Mouse (Mus musculus): ENCODE data around the gene Mrtfa. TPM values are rescaled to one million over a fixed set of nuclear protein-coding genes. Genes with fewer than 3 reads are reported as not detected.

Gene Mrtfa
- polyA plus RNA-seq, 1 experiment from 2014 or later: 32.0 TPM

DNA sequence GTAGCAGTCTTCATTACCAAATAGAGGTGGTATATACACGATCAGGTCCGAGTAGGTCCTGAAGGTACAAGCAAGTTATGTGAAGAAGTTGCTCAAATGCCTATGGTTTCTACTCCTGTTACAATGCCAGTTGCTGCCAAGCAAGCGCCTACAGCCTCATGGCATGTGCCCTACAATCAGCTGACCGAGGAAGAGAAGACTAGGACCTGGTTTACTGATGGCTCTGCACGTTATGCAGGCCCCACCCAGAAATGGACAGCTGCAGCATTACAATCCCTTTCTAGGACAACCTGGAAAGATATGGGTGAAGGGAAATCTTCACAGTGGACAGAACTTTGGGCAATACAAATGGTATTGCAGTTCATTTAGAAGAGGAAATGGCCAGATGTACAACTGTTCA, 138.1 kb downstream of the Mrtfa start:
- Histone ChIP-seq H3K9me3 (no peaks in the 10 kb centered on the region), H3K4me2 (replicated peaks) (no peak overlapping the region), H3K27me3 (no peaks in the 10 kb centered on the region), H3K36me3 (no peaks in the 10 kb centered on the region), H3K4me1 (replicated peaks) (peaks cover 2% of the 10 kb centered on the region; the same call in 1 of the 2 replicates), H3K9ac (replicated peaks) (no peak overlapping the region), H3K27ac (no peak overlapping the region), H3K4me3 (replicated peaks) (no peak overlapping the region)
- no peak for ATAC-seq
- WGBS: 94% methylated on average over 5 of the region's 5 CpGs

DNA sequence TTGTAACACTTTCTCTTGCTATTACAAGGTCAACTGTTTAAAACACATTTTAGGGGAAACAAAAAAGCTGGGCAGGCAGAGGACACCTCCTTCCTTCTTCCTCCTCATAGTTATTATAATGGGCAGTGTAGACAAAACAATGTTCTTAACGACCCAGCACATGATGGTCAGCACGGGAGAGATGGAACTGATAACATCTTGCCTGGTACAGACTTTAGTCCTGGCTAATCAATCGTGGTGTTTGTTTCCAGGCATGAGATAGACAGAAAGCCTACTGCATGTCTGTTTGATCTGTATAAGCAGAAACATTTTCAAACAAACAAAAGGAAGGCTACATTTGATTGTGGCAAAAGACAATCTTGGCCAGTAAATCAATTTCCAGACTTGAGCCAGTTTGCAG, 140.1 kb downstream of the Mrtfa start:
- Histone ChIP-seq H3K9ac (replicated peaks) (no peak overlapping the region), H3K27me3 (no peaks in the 10 kb centered on the region), H3K4me2 (replicated peaks) (no peak overlapping the region), H3K36me3 (no peaks in the 10 kb centered on the region), H3K9me3 (no peaks in the 10 kb centered on the region), H3K27ac (no peak overlapping the region), H3K4me1 (replicated peaks) (peaks cover 4% of the 10 kb centered on the region; the same call in 1 of the 2 replicates), H3K4me3 (replicated peaks) (no peak overlapping the region)
- 81% methylated on average over 3 of the region's 3 CpGs for WGBS
- ATAC-seq: no peak

DNA sequence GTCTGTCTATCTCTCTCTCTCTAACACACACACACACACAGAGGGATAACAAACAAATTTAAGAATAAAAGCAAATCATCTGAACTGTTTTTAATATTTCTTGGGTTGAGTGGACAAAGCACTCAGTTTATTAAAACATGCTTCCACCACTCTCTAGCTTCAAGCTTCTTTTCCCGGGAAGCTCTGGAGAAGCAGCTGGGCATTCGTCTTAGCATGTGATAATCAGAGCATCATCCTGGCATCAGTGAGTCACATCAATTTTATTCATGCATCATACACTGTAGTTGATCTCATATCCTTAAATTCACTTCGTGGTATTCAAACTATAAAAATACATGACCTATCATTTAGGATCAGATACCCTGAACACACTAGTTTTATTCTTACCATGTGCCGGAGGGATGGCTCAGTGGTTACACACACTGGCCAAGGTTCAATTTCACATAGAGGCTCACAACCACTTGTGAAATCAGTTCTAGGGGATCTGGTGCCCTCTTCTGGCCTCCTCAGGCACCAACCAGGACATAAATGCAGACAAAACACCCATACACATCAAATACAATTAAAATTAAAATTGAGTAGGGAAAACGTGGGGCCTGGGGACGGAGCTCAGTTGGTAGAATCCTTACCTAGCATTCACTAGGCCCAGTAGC, 141.0 kb downstream of the Mrtfa start:
- 0 out of 2 replicates have a peak, but pooled peaks cover 7% of the 10 kb centered on the region for H3K36me3 ChIP-seq
- no peaks in the 10 kb centered on the region for H3K9me3 ChIP-seq
- no peak overlapping the region for H3K4me3 ChIP-seq (replicated peaks)
- H3K27me3 ChIP-seq: no peaks in the 10 kb centered on the region
- H3K4me2 ChIP-seq (replicated peaks): no peak overlapping the region
- H3K27ac ChIP-seq: no peak overlapping the region
- H3K9ac ChIP-seq (replicated peaks): no peak overlapping the region
- ATAC-seq: no peak
- H3K4me1 ChIP-seq (replicated peaks): peaks cover 4% of the 10 kb centered on the region; the same call in 1 of the 2 replicates
- WGBS: 80% methylated on average over 6 of the region's 6 CpGs

DNA sequence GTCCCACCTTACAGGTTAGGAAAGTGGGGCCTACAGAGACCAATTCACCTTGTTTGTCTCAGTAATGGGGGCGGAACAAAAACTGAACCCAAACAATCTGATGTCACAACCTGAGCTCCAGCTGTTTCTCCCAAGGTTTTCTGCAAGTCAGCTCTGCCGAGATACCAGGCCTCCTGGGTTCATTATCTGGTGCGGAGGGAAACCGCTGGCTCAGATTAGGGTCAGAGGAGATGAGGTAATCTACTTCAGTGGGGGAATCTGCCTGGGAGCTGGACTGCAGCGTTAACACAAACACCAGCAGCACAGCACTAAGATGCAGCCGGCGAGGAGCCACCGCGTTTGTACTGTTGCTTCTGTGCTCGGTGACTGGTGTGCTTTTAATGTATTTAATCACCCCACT, 143.1 kb downstream of the Mrtfa start:
- H3K4me1 ChIP-seq (replicated peaks): peaks cover 7% of the 10 kb centered on the region; the same call in 1 of the 2 replicates
- H3K9ac ChIP-seq (replicated peaks): no peak overlapping the region
- peaks cover 17% of the 10 kb centered on the region for H3K36me3 ChIP-seq
- no peak for ATAC-seq
- H3K27me3 ChIP-seq: no peaks in the 10 kb centered on the region
- no peak overlapping the region for H3K4me2 ChIP-seq (replicated peaks)
- 58% methylated on average over 10 of the region's 10 CpGs for WGBS
- no peaks in the 10 kb centered on the region for H3K9me3 ChIP-seq
- H3K4me3 ChIP-seq (replicated peaks): no peak overlapping the region
- H3K27ac ChIP-seq: no peak overlapping the region

DNA sequence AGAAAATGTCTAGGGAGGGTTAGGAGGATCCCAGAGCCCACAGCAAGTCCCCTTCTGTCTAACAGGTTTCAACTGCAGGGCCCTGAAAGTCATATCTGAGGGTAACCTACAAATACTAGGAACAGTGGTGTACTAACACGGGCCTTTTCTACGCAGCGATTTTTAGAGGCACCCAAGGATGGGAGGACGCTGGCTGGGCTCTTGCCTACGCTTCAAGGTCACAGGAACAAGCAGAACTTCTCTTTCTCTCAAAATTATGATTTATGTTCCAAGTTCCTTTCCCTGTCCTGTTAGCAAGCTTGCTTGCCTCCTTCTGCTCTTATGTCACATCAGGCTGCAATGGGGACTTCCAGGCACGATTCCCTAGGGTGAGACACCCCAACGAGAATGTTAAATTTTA, 144.5 kb downstream of the Mrtfa start:
- ATAC-seq: no peak
- 96% methylated on average over 7 of the region's 7 CpGs for WGBS
- no peak overlapping the region for H3K9ac ChIP-seq (replicated peaks)
- H3K27me3 ChIP-seq: no peaks in the 10 kb centered on the region
- no peak overlapping the region for H3K4me3 ChIP-seq (replicated peaks)
- no peak overlapping the region for H3K4me2 ChIP-seq (replicated peaks)
- H3K9me3 ChIP-seq: no peaks in the 10 kb centered on the region
- peaks cover 17% of the 10 kb centered on the region for H3K36me3 ChIP-seq
- H3K27ac ChIP-seq: no peak overlapping the region
- peaks cover 16% of the 10 kb centered on the region for H3K4me1 ChIP-seq (replicated peaks)

DNA sequence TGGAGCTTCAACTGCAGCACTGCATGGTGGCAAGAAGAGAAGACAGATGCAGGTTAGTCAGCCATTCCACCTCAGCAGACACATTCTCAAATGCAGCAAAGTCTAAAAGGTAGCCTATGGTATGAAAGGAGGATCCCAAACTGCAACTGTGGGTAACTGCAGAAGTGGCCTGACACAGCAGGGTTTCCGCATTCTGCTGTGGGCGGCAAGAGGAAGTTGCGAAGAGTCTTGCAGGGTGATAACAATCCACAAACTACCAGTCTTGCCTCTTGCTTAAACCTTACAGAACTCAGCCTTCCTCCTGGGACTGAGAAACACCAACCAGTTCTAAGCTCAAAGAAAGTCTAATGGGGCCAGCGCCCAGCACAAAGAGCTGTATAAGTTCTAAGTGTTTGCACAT, 145.2 kb downstream of the Mrtfa start:
- Histone ChIP-seq H3K27me3 (no peaks in the 10 kb centered on the region), H3K27ac (no peak overlapping the region), H3K36me3 (peaks cover 17% of the 10 kb centered on the region), H3K9ac (replicated peaks) (no peak overlapping the region), H3K9me3 (no peaks in the 10 kb centered on the region), H3K4me1 (replicated peaks) (peaks cover 16% of the 10 kb centered on the region), H3K4me2 (replicated peaks) (no peak overlapping the region), H3K4me3 (replicated peaks) (no peak overlapping the region)
- WGBS: 93% methylated on average over 4 of the region's 4 CpGs
- ATAC-seq: no peak

DNA sequence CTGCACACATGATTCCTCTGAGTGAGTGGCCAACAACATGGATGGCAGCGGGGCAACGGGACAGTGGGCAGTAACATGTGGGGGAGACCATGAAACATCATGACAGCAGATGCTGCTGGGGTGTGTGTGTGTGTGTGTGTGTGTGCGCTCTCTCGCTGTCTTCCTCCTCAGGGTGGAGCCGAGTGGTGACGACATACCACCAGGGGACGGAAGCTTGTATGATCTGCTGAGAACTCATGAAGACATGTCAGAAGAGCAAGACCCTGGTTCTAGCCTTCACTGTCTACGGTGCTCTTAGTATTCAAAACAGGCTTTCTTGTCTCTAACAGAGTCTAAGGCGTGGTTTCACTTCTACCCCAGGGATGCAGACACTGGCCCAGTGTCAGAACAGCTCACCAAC, 146.1 kb downstream of the Mrtfa start:
- Histone ChIP-seq H3K9ac (replicated peaks) (no peak overlapping the region), H3K27ac (no peak overlapping the region), H3K36me3 (peaks cover 17% of the 10 kb centered on the region), H3K4me1 (replicated peaks) (peaks cover 16% of the 10 kb centered on the region), H3K4me2 (replicated peaks) (no peak overlapping the region), H3K27me3 (no peaks in the 10 kb centered on the region), H3K4me3 (replicated peaks) (no peak overlapping the region), H3K9me3 (no peaks in the 10 kb centered on the region)
- no peak for ATAC-seq
- 96% methylated on average over 9 of the region's 9 CpGs for WGBS

DNA sequence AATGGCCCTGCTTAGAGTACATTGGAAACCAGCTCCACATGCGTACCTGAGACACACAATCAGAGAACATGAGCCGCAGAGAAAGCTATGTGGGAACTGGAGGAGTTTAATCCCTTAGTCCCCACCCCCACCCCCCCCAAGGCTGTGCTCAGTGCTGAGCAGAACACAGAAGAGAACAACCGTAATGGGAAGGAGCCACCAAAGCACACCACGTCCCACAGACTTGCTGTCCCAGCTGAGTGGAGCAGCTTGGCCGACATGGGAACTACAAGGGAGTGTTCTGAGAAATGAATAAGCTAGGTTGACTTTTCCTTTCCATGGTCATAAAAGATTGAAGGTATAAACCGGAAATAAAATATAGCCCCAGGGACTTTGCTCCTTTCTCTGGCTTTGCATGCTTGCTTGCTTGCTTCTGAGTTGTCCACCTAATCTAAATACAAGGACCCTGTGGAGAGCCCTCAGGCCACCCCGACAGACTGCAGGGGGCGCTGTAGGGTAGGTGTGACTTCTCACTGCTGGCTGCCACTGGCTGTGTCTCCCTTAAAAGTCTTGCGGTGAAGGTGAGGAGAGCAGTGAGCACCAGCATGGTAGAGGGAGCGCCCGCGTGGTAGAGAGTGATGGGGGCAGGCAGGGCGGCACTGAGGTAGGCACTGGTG, 148.2 kb downstream of the Mrtfa start:
- Histone ChIP-seq H3K9ac (replicated peaks) (no peak overlapping the region), H3K27me3 (no peaks in the 10 kb centered on the region), H3K4me3 (replicated peaks) (no peak overlapping the region), H3K4me2 (replicated peaks) (no peak overlapping the region), H3K4me1 (replicated peaks) (peaks cover 13% of the 10 kb centered on the region), H3K9me3 (no peaks in the 10 kb centered on the region), H3K36me3 (peaks cover 17% of the 10 kb centered on the region), H3K27ac (no peak overlapping the region; the same call in 1 of the 2 replicates)
- no peak for ATAC-seq
- WGBS: 53% methylated on average over 13 of the region's 13 CpGs

DNA sequence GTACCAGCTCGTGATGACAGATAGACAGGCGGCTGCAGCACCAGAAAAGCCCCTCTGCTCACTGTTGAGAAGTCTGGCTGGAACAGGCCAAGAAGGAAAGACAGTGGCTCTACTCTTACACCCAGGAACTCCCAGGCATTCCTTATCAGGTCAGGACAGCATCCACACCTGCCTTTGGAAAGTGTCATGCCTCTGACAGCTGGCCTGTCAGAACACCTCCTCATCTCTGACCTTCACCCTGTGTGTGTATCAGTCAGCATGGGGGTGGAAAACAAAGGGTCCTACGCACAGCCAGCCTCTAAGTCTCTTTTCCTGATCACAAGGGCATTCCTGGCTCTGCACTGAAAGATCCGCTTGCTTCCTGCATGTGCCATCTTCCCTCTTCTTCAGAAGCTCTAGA, 148.8 kb downstream of the Mrtfa start:
- WGBS: 75% methylated on average over 4 of the region's 4 CpGs
- no peak for ATAC-seq
- Histone ChIP-seq H3K4me1 (replicated peaks) (peaks cover 12% of the 10 kb centered on the region), H3K9me3 (no peaks in the 10 kb centered on the region), H3K27ac (peak overlapping the region; percentile 25), H3K4me2 (replicated peaks) (no peak overlapping the region), H3K9ac (replicated peaks) (0 out of 2 replicates have a peak overlapping the region, but pooled peaks have one; percentile 23), H3K36me3 (peaks cover 17% of the 10 kb centered on the region), H3K4me3 (replicated peaks) (no peak overlapping the region), H3K27me3 (no peaks in the 10 kb centered on the region)

DNA sequence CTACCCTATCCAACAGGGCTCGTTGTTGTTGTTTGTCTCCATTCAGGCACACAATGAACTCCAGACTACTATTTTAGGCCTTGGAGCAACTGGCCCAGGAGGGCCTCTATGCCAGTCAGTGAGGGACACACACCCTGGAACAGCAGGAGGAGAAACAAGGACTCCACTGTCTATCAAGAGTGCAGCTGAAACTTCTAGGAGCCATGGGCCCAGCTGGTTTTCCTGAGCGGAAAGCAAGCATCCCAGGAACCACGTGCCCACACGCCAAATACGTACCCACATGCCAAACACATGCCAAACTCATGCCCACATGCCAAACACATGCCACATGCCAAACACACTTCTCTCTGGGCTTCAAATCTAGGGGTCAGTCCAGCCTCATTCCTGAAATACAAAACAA, 152.1 kb downstream of the Mrtfa start:
- H3K4me1 ChIP-seq (replicated peaks): peaks cover 30% of the 10 kb centered on the region
- H3K4me2 ChIP-seq (replicated peaks): no peak overlapping the region
- no peaks in the 10 kb centered on the region for H3K27me3 ChIP-seq
- no peak overlapping the region for H3K27ac ChIP-seq
- 92% methylated on average over 5 of the region's 5 CpGs for WGBS
- H3K9ac ChIP-seq (replicated peaks): no peak overlapping the region
- no peaks in the 10 kb centered on the region for H3K9me3 ChIP-seq
- H3K36me3 ChIP-seq: 0 out of 2 replicates have a peak, but pooled peaks cover under 1% of the 10 kb centered on the region
- ATAC-seq: no peak
- no peak overlapping the region for H3K4me3 ChIP-seq (replicated peaks)

DNA sequence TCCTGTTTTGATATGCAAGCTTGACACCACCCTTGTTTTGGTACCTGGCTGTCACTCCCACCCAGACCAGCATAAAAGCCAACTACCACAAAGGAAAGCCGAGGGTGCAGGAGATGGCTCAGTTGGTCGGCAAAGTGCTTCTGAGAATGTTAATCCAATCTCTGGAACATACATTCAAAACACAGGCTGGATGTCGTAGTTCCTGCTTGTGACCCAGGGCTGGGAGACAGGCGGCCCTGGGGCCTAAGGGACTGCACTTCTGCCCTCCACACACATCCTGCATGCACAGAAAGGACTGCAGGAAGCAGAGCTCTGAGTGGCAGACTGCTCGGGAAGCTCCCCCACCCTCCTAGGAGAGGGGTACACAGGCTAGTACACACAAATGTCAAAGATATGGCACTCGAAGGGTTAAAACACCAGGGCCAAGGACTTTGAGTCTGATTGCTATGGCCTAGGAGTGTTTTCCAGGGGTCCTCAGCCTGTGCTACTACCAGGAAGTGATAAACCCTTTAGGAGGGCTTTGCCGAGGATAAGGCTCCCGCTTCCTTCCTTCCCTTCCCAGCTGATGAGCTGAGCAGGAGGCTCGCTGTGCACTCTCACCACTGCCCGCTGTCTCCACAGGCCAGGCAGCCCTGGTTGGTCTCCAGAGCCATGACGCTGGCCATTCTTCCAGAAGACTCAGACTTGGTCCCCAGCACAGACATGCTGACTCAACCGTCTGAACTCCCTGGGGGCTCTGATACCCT, 155.0 kb downstream of the Mrtfa start:
- no peak overlapping the region for H3K4me3 ChIP-seq (replicated peaks)
- H3K27me3 ChIP-seq: no peaks in the 10 kb centered on the region
- no peaks in the 10 kb centered on the region for H3K36me3 ChIP-seq
- H3K4me2 ChIP-seq (replicated peaks): no peak overlapping the region
- H3K4me1 ChIP-seq (replicated peaks): peaks cover 26% of the 10 kb centered on the region
- ATAC-seq: no peak
- H3K9me3 ChIP-seq: no peaks in the 10 kb centered on the region
- H3K27ac ChIP-seq: no peak overlapping the region
- no peak overlapping the region for H3K9ac ChIP-seq (replicated peaks)
- whole genome bisulfite sequencing: 74% methylated on average over 12 of the region's 12 CpGs

DNA sequence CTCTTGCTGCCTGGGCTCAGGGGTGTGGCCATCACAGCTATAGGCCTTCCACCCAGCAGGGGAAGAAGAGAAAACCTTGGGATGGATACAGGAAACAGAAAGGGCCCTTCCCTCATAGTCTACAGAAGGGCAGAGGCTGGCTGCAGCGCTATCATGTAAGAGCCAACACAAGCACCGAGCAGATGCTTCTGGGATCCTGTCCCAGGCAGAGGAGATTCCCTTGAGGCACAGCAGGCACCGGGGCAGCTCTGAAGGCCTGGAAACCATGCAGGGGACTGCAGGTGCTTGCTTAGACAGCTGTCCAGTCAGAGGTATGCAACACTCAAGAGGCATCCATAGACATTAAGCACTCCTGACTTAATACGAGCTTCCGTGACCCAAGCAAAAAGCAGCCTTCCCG, 156.4 kb downstream of the Mrtfa start:
- H3K4me3 ChIP-seq (replicated peaks): no peak overlapping the region
- H3K9ac ChIP-seq (replicated peaks): no peak overlapping the region
- peaks cover 26% of the 10 kb centered on the region for H3K4me1 ChIP-seq (replicated peaks)
- H3K27ac ChIP-seq: no peak overlapping the region
- H3K9me3 ChIP-seq: no peaks in the 10 kb centered on the region
- H3K27me3 ChIP-seq: no peaks in the 10 kb centered on the region
- no peaks in the 10 kb centered on the region for H3K36me3 ChIP-seq
- ATAC-seq: no peak
- no peak overlapping the region for H3K4me2 ChIP-seq (replicated peaks)
- WGBS: 82% methylated on average over 6 of the region's 6 CpGs

Measured in midbrain, embryonic 13.5 days (tissue).